Mouse (Mus musculus): ENCODE results near the gene Cd47.

The Cd47 gene

GRCm38 (mm10) chr16:49832339-49832738 is 32.0 kb downstream of the Cd47 start:
- DNase-seq (ENCODE audit: low read depth, low spot score): no peak

- DNase-seq (ENCODE audit: low read depth, low spot score): no peak
Measured at GRCm38 (mm10) chr16:49834130-49834693, 33.9 kb downstream of the Cd47 start.

GRCm38 (mm10) chr16:49836634-49837164 is 36.4 kb downstream of the Cd47 start:
- no peak for DNase-seq (ENCODE audit: low read depth, low spot score)

GRCm38 (mm10) chr16:49838923-49839322 is 38.6 kb downstream of the Cd47 start:
- DNase-seq (ENCODE audit: low read depth, low spot score): no peak

DNA sequence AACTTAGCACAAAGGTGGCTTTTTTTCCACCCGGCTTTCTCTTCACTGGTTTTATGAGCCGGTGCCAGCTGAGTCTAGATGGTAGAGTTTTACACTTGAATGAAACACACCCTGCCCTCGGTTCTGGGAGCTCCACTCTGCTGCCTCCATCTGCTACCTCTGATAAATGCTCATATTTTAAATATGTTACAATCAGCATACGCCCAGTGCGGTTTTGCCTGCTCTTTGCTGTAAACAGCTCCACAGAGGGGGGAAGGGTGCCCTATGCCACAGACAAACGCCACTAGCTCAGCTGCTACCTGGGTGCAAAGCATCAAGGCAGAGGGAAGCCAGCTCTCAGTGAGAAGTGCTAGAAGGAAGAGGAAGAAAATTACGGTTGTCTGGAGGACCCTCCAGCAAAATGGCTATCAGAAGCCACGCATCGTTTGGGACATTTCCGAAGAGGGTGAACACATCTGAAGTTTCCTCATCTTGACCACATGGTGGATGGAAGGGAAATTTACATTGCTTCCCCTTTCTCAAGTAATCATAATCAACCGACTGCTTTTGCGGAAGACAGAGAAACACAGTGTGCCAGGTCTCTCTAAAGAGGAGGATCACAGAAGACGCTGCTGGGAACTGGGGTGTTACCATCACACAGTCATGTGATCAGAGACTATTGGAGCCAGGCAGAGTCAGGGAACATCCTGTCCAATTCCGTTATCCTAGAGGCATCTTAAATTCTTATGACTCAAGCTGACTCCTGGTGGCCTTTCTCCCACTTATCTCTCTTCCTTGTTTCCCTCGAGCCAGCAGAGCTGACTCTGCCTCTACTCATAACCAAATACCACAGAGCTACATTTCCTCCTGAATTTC is 39.6 kb downstream of the Cd47 start:
- DNase-seq (ENCODE audit: low read depth, low spot score): peak; percentile 90

GRCm38 (mm10) chr16:49843723-49844122 is 43.4 kb downstream of the Cd47 start:
- no peak for DNase-seq (ENCODE audit: low read depth, low spot score)

GRCm38 (mm10) chr16:49847224-49848003 is 47.1 kb downstream of the Cd47 start:
- no peak for DNase-seq (ENCODE audit: low read depth, low spot score)

GRCm38 (mm10) chr16:49848651-49849050 is 48.3 kb downstream of the Cd47 start:
- no peak for DNase-seq (ENCODE audit: low read depth, low spot score)

GRCm38 (mm10) chr16:49852940-49853339 is 52.6 kb downstream of the Cd47 start:
- DNase-seq (ENCODE audit: low read depth, low spot score): no peak

DNA sequence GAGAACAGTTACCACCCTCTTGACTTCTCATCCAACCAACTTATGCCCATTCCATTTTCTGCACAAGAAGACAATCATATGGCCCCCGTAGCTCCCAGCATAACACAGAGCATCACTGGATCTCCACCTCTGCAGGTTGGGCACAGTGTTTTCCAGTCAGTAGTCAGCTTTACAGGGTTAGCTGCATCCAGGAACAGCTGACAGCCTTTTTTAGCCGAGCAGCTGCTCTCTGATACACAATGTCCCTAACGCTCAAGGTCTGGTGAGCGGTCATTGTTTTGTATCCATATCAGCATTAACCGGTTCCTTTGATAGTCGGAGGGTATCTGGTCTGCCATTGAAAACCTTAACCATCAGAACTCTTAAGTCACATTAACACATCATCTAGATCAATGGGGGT is 53.3 kb downstream of the Cd47 start:
- DNase-seq (ENCODE audit: low read depth, low spot score): no peak

- DNase-seq (ENCODE audit: low read depth, low spot score): peak; percentile 41
Measured at GRCm38 (mm10) chr16:49854194-49854593, 53.9 kb downstream of the Cd47 start.

GRCm38 (mm10) chr16:49854931-49855835 is 54.9 kb downstream of the Cd47 start:
- peak; percentile 82 for DNase-seq (ENCODE audit: low read depth, low spot score)

GRCm38 (mm10) chr16:49855836-49856503 is 55.6 kb downstream of the Cd47 start:
- peak; percentile 48 for DNase-seq (ENCODE audit: low read depth, low spot score)

DNA sequence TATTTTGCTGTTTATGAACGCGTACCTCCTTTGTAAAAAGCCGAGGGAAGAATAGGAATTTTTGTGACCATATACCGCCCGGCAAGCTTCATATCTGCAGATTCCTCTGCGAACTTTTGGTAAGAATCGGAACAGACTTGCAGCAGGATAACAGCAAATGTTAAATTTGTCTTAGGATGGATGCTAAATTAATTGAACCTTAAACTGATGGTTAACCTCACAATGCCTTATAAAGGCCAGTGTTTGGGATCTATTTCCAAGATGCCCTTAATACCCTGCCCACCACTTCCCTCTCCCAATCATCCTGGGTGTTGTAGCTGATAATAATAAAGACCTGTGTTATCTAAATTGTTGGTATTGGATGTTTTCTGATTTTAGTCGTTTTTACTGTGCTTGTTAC is 56.3 kb downstream of the Cd47 start:
- DNase-seq (ENCODE audit: low read depth, low spot score): peak; percentile 33

GRCm38 (mm10) chr16:49857504-49858160 is 57.3 kb downstream of the Cd47 start:
- peak; percentile 40 for DNase-seq (ENCODE audit: low read depth, low spot score)

DNA sequence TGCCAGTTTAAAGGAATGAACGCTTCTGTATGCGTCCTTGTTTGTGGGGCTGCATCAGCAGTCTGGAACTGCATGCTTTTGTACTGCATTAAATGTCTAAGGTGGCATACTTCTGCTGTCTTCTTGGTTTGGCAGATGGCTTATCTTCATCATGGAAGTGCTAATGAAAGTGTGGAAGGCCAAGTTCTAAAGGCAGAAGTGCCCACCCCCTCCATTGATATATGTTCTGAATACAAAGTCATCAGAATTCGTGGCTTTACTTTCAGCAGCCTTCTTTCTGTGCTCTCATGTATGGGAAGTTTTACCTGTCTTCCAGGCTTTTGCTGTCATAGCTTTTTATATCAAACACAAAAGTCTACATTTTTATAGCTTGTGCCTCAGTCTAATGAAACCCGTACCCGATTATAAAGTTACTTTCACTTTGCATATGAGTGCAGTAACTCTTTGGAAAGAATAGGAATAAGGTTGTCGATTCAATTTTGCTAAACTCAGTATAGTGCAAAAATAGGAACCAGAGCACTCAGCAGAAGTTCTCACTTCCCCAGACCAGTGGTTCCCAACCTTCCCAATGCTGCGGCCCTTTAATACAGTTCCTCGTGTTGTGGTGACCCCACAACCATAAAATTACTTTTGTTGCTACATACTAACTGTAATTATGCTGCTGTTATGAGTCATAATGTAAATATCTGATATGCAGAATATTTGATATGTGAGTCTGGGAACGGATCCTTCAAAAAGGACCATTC is 58.0 kb downstream of the Cd47 start:
- DNase-seq (ENCODE audit: low read depth, low spot score): no peak

GRCm38 (mm10) chr16:49858907-49859853 is 58.8 kb downstream of the Cd47 start:
- peak; percentile 48 for DNase-seq (ENCODE audit: low read depth, low spot score)

- no peak for DNase-seq (ENCODE audit: low read depth, low spot score)
Measured at GRCm38 (mm10) chr16:49861986-49862385, 61.7 kb downstream of the Cd47 start.

All from c-Kit-negative CD71-positive TER-119-positive erythroid progenitor cells, embryonic 14.5 days (primary cell).